Mouse (Mus musculus) liver, embryonic 14.5 days (tissue): ENCODE measurements around the gene Arhgap30. TPM values are rescaled to one million over a fixed set of nuclear protein-coding genes. Genes with fewer than 3 reads are reported as not detected.

Experiments used
- ATAC-seq: fragments of 200-750 bp; cut with Nextera tagmentation; 2 replicates; pipeline ENCODE4 v1.8.0; 2017; ENCODE audit warnings: moderate number of reproducible peaks, mild to moderate bottlenecking, moderate library complexity; ENCODE audit not compliant: insufficient read depth
- DNase-seq, 3 experiments: peaks; one replicate each; pipeline ENCODE4 v3.0.0-alpha.2; 2012 to 2013; ENCODE audit warnings: low read depth in 3 of 3, low spot score in 3 of 3
- H3K27ac ChIP-seq: fragments of 300-500 bp; sonication (generic); 2 replicates; pipeline ENCODE4 v1.5.1; 2014; ENCODE audit warnings: moderate library complexity, mild to moderate bottlenecking, control low read depth, inconsistent platforms
- H3K27me3 ChIP-seq: fragments of 300-500 bp; sonication (generic); 2 replicates; pipeline ENCODE4 v1.6.1; 2014; ENCODE audit warnings: mild to moderate bottlenecking, low read length, moderate library complexity; ENCODE audit not compliant: control insufficient read depth, insufficient read depth
- H3K36me3 ChIP-seq: fragments of 300-500 bp; sonication (generic); replicated peaks from 2 replicates; pipeline ENCODE4 v1.6.1; 2014; ENCODE audit warnings: low read depth; ENCODE audit not compliant: control insufficient read depth, insufficient read depth
- H3K4me1 ChIP-seq, 2 experiments: fragments of 200-500 bp in 1 of 2; fragments of 300-500 bp in 1 of 2; sonication (generic) in 1 of 2; replicated peaks; 2 replicates each; pipeline ENCODE4 v1.6.1; 2012 to 2014; ENCODE audit warnings: antibody characterized with exemption in 1 of 2, inconsistent platforms in 1 of 2, low read length in 1 of 2; ENCODE audit not compliant: control insufficient read depth in 2 of 2, insufficient read depth in 2 of 2
- H3K4me2 ChIP-seq: fragments of 300-500 bp; sonication (generic); 2 replicates; pipeline ENCODE4 v1.6.1; 2014; ENCODE audit warnings: low read depth, mild to moderate bottlenecking, control low read depth, moderate library complexity
- H3K4me3 ChIP-seq, 2 experiments: fragments of 200-500 bp in 1 of 2; fragments of 300-500 bp in 1 of 2; sonication (generic) in 1 of 2; 2 replicates each; pipeline ENCODE4 v1.5.1; 2012 to 2014; ENCODE audit warnings: low read depth in 2 of 2, low read length in 2 of 2, mild to moderate bottlenecking in 2 of 2, control low read depth in 1 of 2, inconsistent platforms in 1 of 2, moderate library complexity in 1 of 2; ENCODE audit not compliant: insufficient read depth in 1 of 2
- H3K9ac ChIP-seq: fragments of 300-500 bp; sonication (generic); replicated peaks from 2 replicates; pipeline ENCODE4 v1.6.1; 2014; ENCODE audit warnings: mild to moderate bottlenecking, control low read depth, moderate library complexity
- H3K9me3 ChIP-seq: fragments of 300-500 bp; sonication (generic); 2 replicates; pipeline ENCODE4 v1.6.1; 2016; ENCODE audit warnings: low read length, mixed read lengths; ENCODE audit not compliant: control insufficient read depth
- CTCF ChIP-seq: IDR thresholded peaks from 2 replicates; pipeline ENCODE4 v1.5.1; 2016; ENCODE audit warnings: antibody characterized with exemption, low read depth, control low read depth
- EP300 ChIP-seq: IDR thresholded peaks from 2 replicates; pipeline ENCODE4 v1.6.1; 2016; ENCODE audit warnings: antibody characterized with exemption, low read depth
- WGBS: fragments of 180-500 bp; shearing (Covaris S2); extraction: QIAGEN DNeasy Blood & Tissue Kit; methylation state at CpG from one replicate; pipeline ENCODE4 v1.1.7; 2014; ENCODE audit not compliant: insufficient replicate concordance; 5-methylcytosine and 5-hydroxymethylcytosine counted together
- polyA plus RNA-seq, 2 experiments: library from polyadenylated mRNA; depleted of rRNA in 1 of 2; stranded (reverse) in 1 of 2; unstranded in 1 of 2; fragments of >200 nt; fragmentation: Nextera tagmentation in 1 of 2; extraction: Ambion mirVana in 1 of 2; gene quantifications; 2 replicates each; pipeline versions ENCODE4 v1.2.1 to v1.2.3; 2012 to 2014

The Arhgap30 gene
- polyA plus RNA-seq, 2 experiments, result 1.8 to 3.0 TPM

GRCm38 (mm10) chr1:171361106-171362103 lies 27.3 kb upstream of the Arhgap30 start:
- H3K4me1 ChIP-seq, result peaks cover 6 to 11% of the 10 kb centered on the region in 2 experiments
- whole genome bisulfite sequencing, result 40% methylated on average over 16 of the region's 16 CpGs
- DNase-seq, result peak; percentile 70 to 85 (median 74)
- H3K4me2 ChIP-seq, result peak overlapping the region; percentile 75
- TF ChIP-seq EP300 (no peak), CTCF (peak; percentile 88)
- H3K4me3 ChIP-seq, result peak overlapping the region; percentile 59 to 84
- peak overlapping the region; percentile 65 for H3K9ac ChIP-seq
- H3K27me3 ChIP-seq, result no peaks in the 10 kb centered on the region
- peak; percentile 77 for ATAC-seq
- peak overlapping the region; percentile 3; the same call in 1 of the 2 replicates for H3K27ac ChIP-seq
- peaks cover 4% of the 10 kb centered on the region; the same call in 1 of the 2 replicates for H3K36me3 ChIP-seq
- H3K9me3 ChIP-seq, result no peaks in the 10 kb centered on the region

GRCm38 (mm10) chr1:171365934-171366333 lies 22.8 kb upstream of the Arhgap30 start:
- 50% methylated on average over 7 of the region's 7 CpGs for WGBS
- no peaks in the 10 kb centered on the region for H3K9me3 ChIP-seq
- TF ChIP-seq EP300, result no peak
- TF ChIP-seq CTCF, result no peak
- H3K27ac ChIP-seq, result no peak overlapping the region
- peaks cover 4 to 6% of the 10 kb centered on the region in 2 experiments for H3K4me1 ChIP-seq
- no peak overlapping the region for H3K4me3 ChIP-seq
- no peak overlapping the region for H3K9ac ChIP-seq
- no peak for ATAC-seq
- no peak for DNase-seq
- no peak overlapping the region for H3K4me2 ChIP-seq
- no peaks in the 10 kb centered on the region for H3K36me3 ChIP-seq
- H3K27me3 ChIP-seq, result no peaks in the 10 kb centered on the region

GRCm38 (mm10) chr1:171369845-171370556 lies 18.8 kb upstream of the Arhgap30 start, which contains the start of gene Nectin4:
Gene Nectin4, plus strand, starts transcription at chr1:171370099.
- Histone ChIP-seq H3K4me3 (no peak within 1 kb of the TSS), H3K9me3 (no peaks in the 10 kb centered on the region), H3K9ac (no peak within 1 kb of the TSS), H3K36me3 (no peaks in the 10 kb centered on the region), H3K27ac (no peak within 1 kb of the TSS), H3K4me1 (no peaks in the 10 kb centered on the region), H3K27me3 (no peaks in the 10 kb centered on the region), H3K4me2 (no peak within 1 kb of the TSS)
- no peak for DNase-seq
- no peak for ATAC-seq
- TF ChIP-seq CTCF (no peak), EP300 (no peak)
- 40% methylated on average over 20 of the region's 20 CpGs for WGBS

GRCm38 (mm10) chr1:171372880-171373279 lies 15.9 kb upstream of the Arhgap30 start:
- H3K27ac ChIP-seq, result no peak overlapping the region
- H3K27me3 ChIP-seq, result no peaks in the 10 kb centered on the region
- no peak overlapping the region for H3K4me3 ChIP-seq
- DNase-seq (no peak), ATAC-seq (no peak)
- TF ChIP-seq CTCF (no peak), EP300 (no peak)
- no peaks in the 10 kb centered on the region for H3K36me3 ChIP-seq
- no peaks in the 10 kb centered on the region for H3K9me3 ChIP-seq
- no peaks in the 10 kb centered on the region for H3K4me1 ChIP-seq
- whole genome bisulfite sequencing, result 51% methylated on average over 3 of the region's 3 CpGs
- no peak overlapping the region for H3K4me2 ChIP-seq
- H3K9ac ChIP-seq, result no peak overlapping the region

- Histone ChIP-seq H3K4me2 (no peak overlapping the region), H3K27me3 (no peaks in the 10 kb centered on the region), H3K4me1 (no peaks in the 10 kb centered on the region), H3K27ac (no peak overlapping the region), H3K4me3 (no peak overlapping the region), H3K36me3 (no peaks in the 10 kb centered on the region), H3K9ac (no peak overlapping the region), H3K9me3 (no peaks in the 10 kb centered on the region)
- ATAC-seq, result no peak
- no peak for DNase-seq
- no peak for TF ChIP-seq EP300
- no peak for TF ChIP-seq CTCF
- 1% methylated on average over 4 of the region's 4 CpGs for WGBS
These were observed 14.8 kb upstream of the Arhgap30 start for GRCm38 (mm10) chr1:171373946-171374345.
